Mouse (Mus musculus) liver, postnatal 0 days (tissue): ENCODE results near the gene 4833439L19Rik.

Experiments
- CTCF ChIP-seq: sonication (generic); IDR thresholded peaks from 2 replicates; pipeline ENCODE4 v1.5.1; 2016; ENCODE audit warnings: antibody characterized with exemption, low read depth
- EP300 ChIP-seq: IDR thresholded peaks from 2 replicates; pipeline ENCODE4 v1.6.1; 2016; ENCODE audit warnings: antibody characterized with exemption, low read depth, mild to moderate bottlenecking

- TF ChIP-seq CTCF: no peak
- no peak for TF ChIP-seq EP300
Measured at GRCm38 (mm10) chr13:54501352-54501751, 63.9 kb downstream of the 4833439L19Rik start.
